Comparison of ENCODE assay signal across 11 mouse cellular contexts in the genomic region with DNA sequence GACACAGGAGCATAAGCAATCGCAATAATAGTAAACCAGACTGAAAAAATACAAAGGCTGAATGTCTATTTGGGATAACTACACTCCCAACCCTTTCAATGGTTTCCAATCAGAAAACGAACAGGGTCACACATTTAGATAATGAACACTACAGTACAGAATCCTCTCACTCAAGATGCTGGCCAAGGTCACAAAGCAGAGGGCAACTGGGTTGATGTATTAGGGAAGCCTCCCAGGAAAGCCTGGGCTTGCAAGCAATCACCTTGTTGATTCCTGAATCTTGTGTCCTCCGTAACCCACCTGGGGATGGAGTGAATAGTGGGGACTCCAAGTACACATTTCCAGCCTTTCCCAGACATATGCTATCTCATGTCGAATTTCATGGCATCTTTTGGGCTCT.
"Had no signal": no experiment of that assay in that cellular context is flagged by ENCODE, and none has a peak within 500 bp of the region (broad histone marks: within the 10 kb centered on the region; RNA-seq: fewer than 3 reads in every experiment).

No protein-coding gene starts in this region.

- DNase-seq: lung, embryonic 14.5 days; lung, postnatal 10 days; spleen, adult 18-20 months; thymus, adult 18-20 months had no signal

- H3K27ac ChIP-seq: kidney, embryonic 15.5 days; left cerebral cortex, adult 2 months; limb, embryonic 15.5 days; liver, embryonic 12.5 days; macrophage; midbrain, embryonic 15.5 days; neural tube, embryonic 12.5 days had no signal

- H3K36me3 ChIP-seq: kidney, embryonic 15.5 days; limb, embryonic 15.5 days; liver, embryonic 12.5 days; midbrain, embryonic 15.5 days; neural tube, embryonic 12.5 days had no signal

- H3K9ac ChIP-seq: kidney, embryonic 15.5 days; limb, embryonic 15.5 days; liver, embryonic 12.5 days; lung, embryonic 14.5 days; midbrain, embryonic 15.5 days; neural tube, embryonic 12.5 days had no signal

- ATAC-seq: liver, embryonic 12.5 days; midbrain, embryonic 15.5 days had no signal

- H3K4me3 ChIP-seq: kidney, embryonic 15.5 days; left cerebral cortex, adult 2 months; limb, embryonic 15.5 days; liver, embryonic 12.5 days; midbrain, embryonic 15.5 days; neural tube, embryonic 12.5 days had no signal

- H3K4me2 ChIP-seq: kidney, embryonic 15.5 days; limb, embryonic 15.5 days; liver, embryonic 12.5 days; lung, embryonic 14.5 days; midbrain, embryonic 15.5 days; neural tube, embryonic 12.5 days had no signal

- H3K9me3 ChIP-seq: kidney, embryonic 15.5 days; limb, embryonic 15.5 days; liver, embryonic 12.5 days; midbrain, embryonic 15.5 days; neural tube, embryonic 12.5 days had no signal

- H3K27me3 ChIP-seq: kidney, embryonic 15.5 days; liver, embryonic 12.5 days; midbrain, embryonic 15.5 days; neural tube, embryonic 12.5 days had no signal
